16 mouse cellular contexts compared by ENCODE assay signal in genomic region chr15:62907181-62907580, GRCm38 (mm10).
"Had no signal": no experiment of that assay in that cellular context is flagged by ENCODE, and none has a peak within 500 bp of the region (broad histone marks: within the 10 kb centered on the region; RNA-seq: fewer than 3 reads in every experiment).

No protein-coding gene starts in this region.

- H3K36me3 ChIP-seq: neural tube, embryonic 13.5 days; neural tube, embryonic 15.5 days; stomach, embryonic 15.5 days had no signal

- H3K4me2 ChIP-seq: neural tube, embryonic 13.5 days; neural tube, embryonic 15.5 days; stomach, embryonic 15.5 days had no signal

- H3K9me3 ChIP-seq: neural tube, embryonic 13.5 days; neural tube, embryonic 15.5 days; stomach, embryonic 15.5 days had no signal

- H3K27ac ChIP-seq: neural tube, embryonic 13.5 days; neural tube, embryonic 15.5 days; stomach, postnatal 0 days had no signal

- H3K4me3 ChIP-seq: neural tube, embryonic 13.5 days; neural tube, embryonic 15.5 days; stomach, embryonic 15.5 days had no signal

- H3K27me3 ChIP-seq: neural tube, embryonic 13.5 days; neural tube, embryonic 15.5 days; stomach, embryonic 15.5 days had no signal

- H3K9ac ChIP-seq: neural tube, embryonic 13.5 days; neural tube, embryonic 15.5 days; stomach, embryonic 15.5 days had no signal

- DNase-seq: retina, postnatal 1 day; right cerebral cortex, adult 18-20 months; right cerebral cortex, postnatal 14 days; right cerebral cortex, postnatal 25 days; right cerebral cortex, postnatal 4 days; spleen, adult 18-20 months; thymus, adult 18-20 months; thymus, adult 2 months; thymus, postnatal 14 days; thymus, postnatal 25 days; thymus, postnatal 36 days; thymus, postnatal 4 days had no signal
